11 mouse cellular contexts compared by ENCODE assay signal in genomic region chr7:126766201-126766600, GRCm38 (mm10). TPM values are rescaled to one million over a fixed set of nuclear protein-coding genes. Genes with fewer than 3 reads are reported as not detected.
DNase-seq lines count a peak whose midpoint lies in the region; ATAC-seq and TF ChIP-seq lines count a peak whose summit lies in the region.
"Had no signal": no experiment of that assay in that cellular context is flagged by ENCODE, and none has a peak within 500 bp of the region (broad histone marks: within the 10 kb centered on the region; RNA-seq: fewer than 3 reads in every experiment).

Gene Gdpd3 (plus strand): TSS chr7:126766334.

- ATAC-seq in limb, embryonic 13.5 days (ENCODE audit: low FRiP score, low read depth), result no peak
- no peak for ATAC-seq in G1E (ENCODE audit: extremely low read depth, insufficient number of reproducible peaks, low FRiP score, poor library complexity, severe bottlenecking)
- ATAC-seq in erythroid progenitor cell, adult 5-6 weeks (replicated peaks; ENCODE audit: low FRiP score, poor library complexity, severe bottlenecking), result peak; percentile 83
- ATAC-seq in liver, postnatal 0 days, result no peak
- ATAC-seq in forebrain, embryonic 12.5 days (ENCODE audit: low FRiP score), result no peak
- ATAC-seq: forebrain, embryonic 15.5 days had no signal

- peak within 1 kb of the TSS; percentile 13; the same call in 1 of the 2 replicates for H3K9ac ChIP-seq in limb, embryonic 13.5 days
- no peak within 1 kb of the TSS for H3K9ac ChIP-seq in liver, postnatal 0 days (replicated peaks)
- no peak within 1 kb of the TSS for H3K9ac ChIP-seq in forebrain, embryonic 12.5 days
- H3K9ac ChIP-seq: forebrain, embryonic 15.5 days had no signal

- intact Hi-C loops in gastrocnemius, adult 2 months (cut with DNase I), result no loop called here

- no peak within 1 kb of the TSS for H3K27ac ChIP-seq in limb, embryonic 13.5 days
- H3K27ac ChIP-seq in limb, embryonic 10.5 days, result no peak within 1 kb of the TSS
- no peak within 1 kb of the TSS for H3K27ac ChIP-seq in liver, postnatal 0 days (ENCODE audit: low read depth)
- no peak within 1 kb of the TSS for H3K27ac ChIP-seq in gastrocnemius, adult 2 months
- no peak within 1 kb of the TSS for H3K27ac ChIP-seq in forebrain, embryonic 12.5 days
- H3K27ac ChIP-seq: forebrain, embryonic 15.5 days had no signal

- no peak within 1 kb of the TSS for H3K4me2 ChIP-seq in limb, embryonic 13.5 days (replicated peaks)
- no peak within 1 kb of the TSS for H3K4me2 ChIP-seq in liver, postnatal 0 days (ENCODE audit: low read depth, low read length)
- H3K4me2 ChIP-seq in forebrain, embryonic 12.5 days, result no peak within 1 kb of the TSS
- H3K4me2 ChIP-seq: forebrain, embryonic 15.5 days had no signal

- no peak for TF ChIP-seq CTCF in G1E (IDR thresholded peaks at IDR 0.05; ENCODE audit: low read depth, low read length)
- TF ChIP-seq CTCF in liver, postnatal 0 days (IDR thresholded peaks at IDR 0.05; ENCODE audit: low read depth), result no peak
- no peak for TF ChIP-seq CTCF in gastrocnemius, adult 2 months (IDR thresholded peaks at IDR 0.05)

- TF ChIP-seq EP300 in liver, postnatal 0 days (IDR thresholded peaks at IDR 0.05; ENCODE audit: low read depth), result no peak

- WGBS in limb, embryonic 13.5 days, result 93% methylated on average over 16 of the region's 16 CpGs
- 92% methylated on average over 16 of the region's 16 CpGs for WGBS in limb, embryonic 10.5 days
- WGBS in liver, postnatal 0 days (ENCODE audit: insufficient replicate concordance), result 78% methylated on average over 16 of the region's 16 CpGs
- 90% methylated on average over 16 of the region's 16 CpGs for WGBS in forebrain, embryonic 12.5 days

- no peaks in the 10 kb centered on the region for H3K27me3 ChIP-seq in limb, embryonic 13.5 days
- no peaks in the 10 kb centered on the region for H3K27me3 ChIP-seq in limb, embryonic 10.5 days (ENCODE audit: low read depth, poor library complexity, severe bottlenecking)
- peaks cover 5% of the 10 kb centered on the region; the same call in 1 of the 2 replicates for H3K27me3 ChIP-seq in G1E (ENCODE audit: insufficient read depth, low read length)
- no peaks in the 10 kb centered on the region for H3K27me3 ChIP-seq in liver, postnatal 0 days (ENCODE audit: insufficient read depth, low read length)
- no peaks in the 10 kb centered on the region for H3K27me3 ChIP-seq in forebrain, embryonic 12.5 days
- H3K27me3 ChIP-seq: forebrain, embryonic 15.5 days had no signal

- no peak within 1 kb of the TSS for H3K4me3 ChIP-seq in limb, embryonic 13.5 days
- no peak within 1 kb of the TSS for H3K4me3 ChIP-seq in limb, embryonic 10.5 days
- H3K4me3 ChIP-seq in G1E (ENCODE audit: low read depth, low read length), result no peak within 1 kb of the TSS; the same call in 1 of the 2 replicates
- H3K4me3 ChIP-seq in liver, postnatal 0 days (ENCODE audit: low read depth, low read length), result no peak within 1 kb of the TSS
- no peak within 1 kb of the TSS for H3K4me3 ChIP-seq in gastrocnemius, adult 2 months
- H3K4me3 ChIP-seq in forebrain, embryonic 12.5 days (replicated peaks), result no peak within 1 kb of the TSS
- H3K4me3 ChIP-seq: forebrain, embryonic 15.5 days had no signal

- H3K36me3 ChIP-seq in limb, embryonic 13.5 days, result peaks cover 85% of the 10 kb centered on the region
- H3K36me3 ChIP-seq in limb, embryonic 10.5 days, result peaks cover 96% of the 10 kb centered on the region
- peaks cover 50% of the 10 kb centered on the region for H3K36me3 ChIP-seq in G1E (replicated peaks)
- H3K36me3 ChIP-seq in liver, postnatal 0 days (replicated peaks; ENCODE audit: insufficient read depth, low read length), result peaks cover 59% of the 10 kb centered on the region
- H3K36me3 ChIP-seq in forebrain, embryonic 12.5 days (replicated peaks), result peaks cover 87% of the 10 kb centered on the region

- no peak for DNase-seq in limb, embryonic 10.5 days (ENCODE audit: low spot score)
- DNase-seq in G1E (ENCODE audit: low spot score), result no peak
- peak; percentile 57 for DNase-seq in liver, postnatal 0 days
- no peak for DNase-seq in layer of hippocampus, adult 8-10 months (ENCODE audit: low spot score in 2 of 2)
- no peak for DNase-seq in gastrocnemius, adult 2 months
- DNase-seq: adrenal gland, postnatal 14 days; thymus, adult 18-20 months had no signal

- peaks cover 13% of the 10 kb centered on the region for H3K4me1 ChIP-seq in limb, embryonic 13.5 days
- H3K4me1 ChIP-seq in limb, embryonic 10.5 days, result peaks cover 19% of the 10 kb centered on the region
- peaks cover 36% of the 10 kb centered on the region for H3K4me1 ChIP-seq in G1E (ENCODE audit: insufficient read depth, low read depth, low read length)
- H3K4me1 ChIP-seq in liver, postnatal 0 days (ENCODE audit: insufficient read depth), result peaks cover 23% of the 10 kb centered on the region
- peaks cover 14% of the 10 kb centered on the region for H3K4me1 ChIP-seq in forebrain, embryonic 12.5 days

- no peaks in the 10 kb centered on the region for H3K9me3 ChIP-seq in limb, embryonic 13.5 days
- no peaks in the 10 kb centered on the region for H3K9me3 ChIP-seq in limb, embryonic 10.5 days (replicated peaks)
- H3K9me3 ChIP-seq in G1E (replicated peaks), result no peaks in the 10 kb centered on the region; the same call in 1 of the 2 replicates
- no peaks in the 10 kb centered on the region for H3K9me3 ChIP-seq in liver, postnatal 0 days (ENCODE audit: low read length)
- no peaks in the 10 kb centered on the region for H3K9me3 ChIP-seq in forebrain, embryonic 12.5 days
- H3K9me3 ChIP-seq: forebrain, embryonic 15.5 days had no signal

RNA-seq across cellular contexts. Expression of gene Gdpd3, which starts in this region (rescaled TPM):
- 1.7 and 2.1 TPM in 2 replicates for polyA plus RNA-seq in limb, embryonic 13.5 days (2015; fragmentation: Nextera tagmentation; extraction: Ambion mirVana)
- polyA plus RNA-seq in limb, embryonic 10.5 days (2016; fragmentation: Nextera tagmentation; extraction: Ambion mirVana), result 0.83 and 1.5 TPM in 2 replicates
- total RNA-seq in G1E (2014; fragmentation: Nextera tagmentation) (28.9 and 29.9 TPM in 2 replicates), G1E (2017) (15.4 and 17.9 TPM in 2 replicates)
- polyA plus RNA-seq in G1E (2012), result 4.9 and 6.1 TPM in 2 replicates
- total RNA-seq in erythroid progenitor cell, adult 5-6 weeks (2015; ENCODE audit: low replicate concordance), result 9.2 and 11.9 TPM in 2 replicates
- total RNA-seq in erythroid progenitor cell, adult 5-6 weeks (2017; ENCODE audit: low replicate concordance), result 8.1 TPM in 1 of 2 replicates, not detected in the other
- polyA plus RNA-seq in liver, postnatal 0 days (2015; fragmentation: Nextera tagmentation; extraction: Ambion mirVana), result 0.77 and 1.6 TPM in 2 replicates
- total RNA-seq in layer of hippocampus, adult 8-10 months (2022), result 1 to 10 TPM; 4.4 to 7.9 (median 5.0) TPM
- 1 to 10 TPM in 1 of 2 experiments, under 1 TPM in 1; 0.67 to 1.3 TPM for total RNA-seq in gastrocnemius, adult 2 months (2021)
- polyA plus RNA-seq in forebrain, embryonic 12.5 days (2016; fragmentation: Nextera tagmentation; extraction: Ambion mirVana), result 1.4 and 1.5 TPM in 2 replicates
